Mouse (Mus musculus) kidney, postnatal 0 days (tissue): Measurements from ENCODE around the gene Rbm38. TPM values are rescaled to one million over a fixed set of nuclear protein-coding genes. Genes with fewer than 3 reads are reported as not detected.

Source experiments
- ATAC-seq: fragments of 200-750 bp; cut with Nextera tagmentation; replicated peaks from 2 replicates; pipeline ENCODE4 v1.8.0; 2017; ENCODE audit warnings: low read depth, moderate number of reproducible peaks, moderate TSS enrichment, moderate library complexity; ENCODE audit not compliant: low FRiP score
- DNase-seq: peaks from one replicate; pipeline ENCODE4 v3.0.0-alpha.2; 2016; ENCODE audit warnings: low spot score
- H3K27ac ChIP-seq: fragments of 300-500 bp; sonication (generic); 2 replicates; pipeline ENCODE4 v1.5.1; 2014; ENCODE audit warnings: mild to moderate bottlenecking
- H3K27me3 ChIP-seq: fragments of 300-500 bp; sonication (generic); 2 replicates; pipeline ENCODE4 v1.6.1; 2014; ENCODE audit warnings: low read length, mixed read lengths; ENCODE audit not compliant: insufficient read depth
- H3K36me3 ChIP-seq: fragments of 300-500 bp; sonication (generic); 2 replicates; pipeline ENCODE4 v1.6.1; 2014; ENCODE audit warnings: low read length, mixed read lengths; ENCODE audit not compliant: insufficient read depth
- H3K4me1 ChIP-seq: fragments of 300-500 bp; sonication (generic); replicated peaks from 2 replicates; pipeline ENCODE4 v1.6.1; 2014; ENCODE audit warnings: antibody characterized with exemption, low read length, mixed read lengths; ENCODE audit not compliant: insufficient read depth
- H3K4me2 ChIP-seq: fragments of 300-500 bp; sonication (generic); 2 replicates; pipeline ENCODE4 v1.6.1; 2014; ENCODE audit warnings: mild to moderate bottlenecking, low read length, moderate library complexity, mixed read lengths
- H3K4me3 ChIP-seq: fragments of 300-500 bp; sonication (generic); replicated peaks from 2 replicates; pipeline ENCODE4 v1.5.1; 2014; ENCODE audit warnings: low read depth, low read length
- H3K9ac ChIP-seq: fragments of 300-500 bp; sonication (generic); 2 replicates; pipeline ENCODE4 v1.6.1; 2014; ENCODE audit warnings: low read depth, low read length
- H3K9me3 ChIP-seq: fragments of 300-500 bp; sonication (generic); replicated peaks from 2 replicates; pipeline ENCODE4 v1.6.1; 2016; ENCODE audit warnings: low read length, inconsistent platforms, mixed read lengths
- CTCF ChIP-seq: IDR thresholded peaks from 2 replicates; pipeline ENCODE4 v1.5.1; 2016; ENCODE audit warnings: antibody characterized with exemption, low read depth, mild to moderate bottlenecking, moderate library complexity
- WGBS: fragments of 180-500 bp; shearing (Covaris S2); extraction: QIAGEN DNeasy Blood & Tissue Kit; methylation state at CpG from one replicate; pipeline ENCODE4 v1.1.7; 2014; 5-methylcytosine and 5-hydroxymethylcytosine counted together
- polyA plus RNA-seq: library from polyadenylated mRNA; unstranded; fragments of >200 nt; fragmentation: Nextera tagmentation; extraction: Ambion mirVana; gene quantifications from 2 replicates; pipeline ENCODE4 v1.2.1, GENCODE M21; 2015

Gene Rbm38
- polyA plus RNA-seq, 1 experiment from 2014 or later: 20.9 TPM

- WGBS: 89% methylated on average over 2 of the region's 2 CpGs
- Histone ChIP-seq H3K4me3 (no peak overlapping the region), H3K27me3 (no peaks in the 10 kb centered on the region), H3K9ac (no peak overlapping the region), H3K4me2 (no peak overlapping the region), H3K9me3 (no peaks in the 10 kb centered on the region), H3K27ac (no peak overlapping the region), H3K4me1 (no peaks in the 10 kb centered on the region), H3K36me3 (no peaks in the 10 kb centered on the region)
- no peak for TF ChIP-seq CTCF
- ATAC-seq: no peak
- no peak for DNase-seq
These were observed 44.6 kb downstream of the Rbm38 start for GRCm38 (mm10) chr2:173064864-173065263.

- no peak for TF ChIP-seq CTCF
- ATAC-seq (no peak), DNase-seq (no peak)
- Histone ChIP-seq H3K27ac (no peak overlapping the region), H3K4me3 (no peak overlapping the region), H3K36me3 (no peaks in the 10 kb centered on the region), H3K9me3 (no peaks in the 10 kb centered on the region), H3K27me3 (no peaks in the 10 kb centered on the region), H3K4me2 (no peak overlapping the region), H3K4me1 (no peaks in the 10 kb centered on the region), H3K9ac (no peak overlapping the region)
- 93% methylated on average over 7 of the region's 7 CpGs for whole genome bisulfite sequencing
These were observed 52.6 kb downstream of the Rbm38 start for GRCm38 (mm10) chr2:173072948-173073347.

- Histone ChIP-seq H3K4me1 (no peaks in the 10 kb centered on the region), H3K4me3 (no peak overlapping the region), H3K36me3 (no peaks in the 10 kb centered on the region), H3K27me3 (no peaks in the 10 kb centered on the region), H3K4me2 (no peak overlapping the region), H3K9me3 (no peaks in the 10 kb centered on the region), H3K9ac (no peak overlapping the region), H3K27ac (no peak overlapping the region)
- DNase-seq (no peak), ATAC-seq (no peak)
- no peak for TF ChIP-seq CTCF
- WGBS: 25% methylated on average over 5 of the region's 5 CpGs
These were observed 53.4 kb downstream of the Rbm38 start for GRCm38 (mm10) chr2:173073666-173074065.

- ATAC-seq (no peak), DNase-seq (no peak)
- H3K9ac ChIP-seq: no peak overlapping the region
- H3K4me3 ChIP-seq: no peak overlapping the region
- H3K36me3 ChIP-seq: no peaks in the 10 kb centered on the region
- H3K4me2 ChIP-seq: no peak overlapping the region
- H3K4me1 ChIP-seq: no peaks in the 10 kb centered on the region
- H3K27ac ChIP-seq: no peak overlapping the region
- H3K27me3 ChIP-seq: no peaks in the 10 kb centered on the region
- TF ChIP-seq CTCF: no peak
- no peaks in the 10 kb centered on the region for H3K9me3 ChIP-seq
- 61% methylated on average over 9 of the region's 9 CpGs for WGBS
These were observed 56.6 kb downstream of the Rbm38 start for GRCm38 (mm10) chr2:173076921-173077320.

- no peaks in the 10 kb centered on the region for H3K9me3 ChIP-seq
- ATAC-seq (no peak), DNase-seq (no peak)
- no peaks in the 10 kb centered on the region for H3K36me3 ChIP-seq
- no peak overlapping the region for H3K27ac ChIP-seq
- no peak overlapping the region for H3K4me2 ChIP-seq
- TF ChIP-seq CTCF: no peak
- no peaks in the 10 kb centered on the region for H3K4me1 ChIP-seq
- 62% methylated on average over 10 of the region's 10 CpGs for WGBS
- no peaks in the 10 kb centered on the region for H3K27me3 ChIP-seq
- H3K4me3 ChIP-seq: no peak overlapping the region
- H3K9ac ChIP-seq: no peak overlapping the region
These were observed 59.7 kb downstream of the Rbm38 start for GRCm38 (mm10) chr2:173079766-173080549.

GRCm38 (mm10) chr2:173080785-173081241 is 60.5 kb downstream of the Rbm38 start:
- TF ChIP-seq CTCF: peak; percentile 98
- Histone ChIP-seq H3K4me1 (no peaks in the 10 kb centered on the region), H3K9ac (no peak overlapping the region), H3K4me3 (no peak overlapping the region), H3K27ac (no peak overlapping the region), H3K36me3 (no peaks in the 10 kb centered on the region), H3K27me3 (no peaks in the 10 kb centered on the region), H3K9me3 (no peaks in the 10 kb centered on the region), H3K4me2 (no peak overlapping the region)
- DNase-seq (peak; percentile 94), ATAC-seq (peak; percentile 77)
- 28% methylated on average over 10 of the region's 10 CpGs for WGBS

- Histone ChIP-seq H3K4me2 (no peak overlapping the region), H3K9ac (no peak overlapping the region), H3K9me3 (no peaks in the 10 kb centered on the region), H3K27ac (no peak overlapping the region), H3K4me1 (no peaks in the 10 kb centered on the region), H3K36me3 (no peaks in the 10 kb centered on the region), H3K27me3 (no peaks in the 10 kb centered on the region), H3K4me3 (no peak overlapping the region)
- WGBS: 91% methylated on average over 3 of the region's 3 CpGs
- no peak for ATAC-seq
- DNase-seq: no peak
- no peak for TF ChIP-seq CTCF
These were observed 62.4 kb downstream of the Rbm38 start for GRCm38 (mm10) chr2:173082706-173083105.
